Mouse (Mus musculus): ENCODE data around the gene Rai1. TPM values are rescaled to one million over a fixed set of nuclear protein-coding genes. Genes with fewer than 3 reads are reported as not detected.

Rai1 gene
- polyA plus RNA-seq, 1 experiment from 2014 or later, result 31.2 TPM

GRCm38 (mm10) chr11:60173606-60174184, 68.9 kb downstream of the Rai1 start:
- 65% methylated on average over 10 of the region's 10 CpGs for WGBS
- no peak for DNase-seq (ENCODE audit: low spot score)
- Histone ChIP-seq H3K36me3 (ENCODE audit: control insufficient read depth, insufficient read depth, low read length) (peaks cover 15% of the 10 kb centered on the region; the same call in 1 of the 2 replicates), H3K27me3 (replicated peaks; ENCODE audit: control insufficient read depth, insufficient read depth, low read length) (no peaks in the 10 kb centered on the region), H3K4me2 (ENCODE audit: low read length) (no peak overlapping the region), H3K27ac (ENCODE audit: low read depth) (no peak overlapping the region), H3K4me3 (ENCODE audit: low read depth, low read length) (no peak overlapping the region), H3K4me1 (replicated peaks; ENCODE audit: control insufficient read depth, insufficient read depth, low read length) (peaks cover 61% of the 10 kb centered on the region), H3K9me3 (ENCODE audit: control insufficient read depth, low read length) (no peaks in the 10 kb centered on the region), H3K9ac (ENCODE audit: low read length) (no peak overlapping the region)
- ATAC-seq (replicated peaks; ENCODE audit: low FRiP score, low TSS enrichment, low read depth), result no peak

GRCm38 (mm10) chr11:60175371-60176181, 70.8 kb downstream of the Rai1 start:
- WGBS, result under 1% methylated on average over 61 of the region's 66 CpGs
- peak overlapping the region; percentile 57 for H3K4me3 ChIP-seq (ENCODE audit: low read depth, low read length)
- H3K9me3 ChIP-seq (ENCODE audit: control insufficient read depth, low read length), result no peaks in the 10 kb centered on the region
- DNase-seq (ENCODE audit: low spot score), result peak; percentile 81
- ATAC-seq (replicated peaks; ENCODE audit: low FRiP score, low TSS enrichment, low read depth), result peak; percentile 37
- peak overlapping the region; percentile 65 for H3K9ac ChIP-seq (ENCODE audit: low read length)
- H3K4me2 ChIP-seq (ENCODE audit: low read length), result peak overlapping the region; percentile 99
- peaks cover 67% of the 10 kb centered on the region for H3K4me1 ChIP-seq (replicated peaks; ENCODE audit: control insufficient read depth, insufficient read depth, low read length)
- H3K36me3 ChIP-seq (ENCODE audit: control insufficient read depth, insufficient read depth, low read length), result peaks cover 15% of the 10 kb centered on the region; the same call in 1 of the 2 replicates
- H3K27ac ChIP-seq (ENCODE audit: low read depth), result peak overlapping the region; percentile 88
- H3K27me3 ChIP-seq (replicated peaks; ENCODE audit: control insufficient read depth, insufficient read depth, low read length), result no peaks in the 10 kb centered on the region

DNA sequence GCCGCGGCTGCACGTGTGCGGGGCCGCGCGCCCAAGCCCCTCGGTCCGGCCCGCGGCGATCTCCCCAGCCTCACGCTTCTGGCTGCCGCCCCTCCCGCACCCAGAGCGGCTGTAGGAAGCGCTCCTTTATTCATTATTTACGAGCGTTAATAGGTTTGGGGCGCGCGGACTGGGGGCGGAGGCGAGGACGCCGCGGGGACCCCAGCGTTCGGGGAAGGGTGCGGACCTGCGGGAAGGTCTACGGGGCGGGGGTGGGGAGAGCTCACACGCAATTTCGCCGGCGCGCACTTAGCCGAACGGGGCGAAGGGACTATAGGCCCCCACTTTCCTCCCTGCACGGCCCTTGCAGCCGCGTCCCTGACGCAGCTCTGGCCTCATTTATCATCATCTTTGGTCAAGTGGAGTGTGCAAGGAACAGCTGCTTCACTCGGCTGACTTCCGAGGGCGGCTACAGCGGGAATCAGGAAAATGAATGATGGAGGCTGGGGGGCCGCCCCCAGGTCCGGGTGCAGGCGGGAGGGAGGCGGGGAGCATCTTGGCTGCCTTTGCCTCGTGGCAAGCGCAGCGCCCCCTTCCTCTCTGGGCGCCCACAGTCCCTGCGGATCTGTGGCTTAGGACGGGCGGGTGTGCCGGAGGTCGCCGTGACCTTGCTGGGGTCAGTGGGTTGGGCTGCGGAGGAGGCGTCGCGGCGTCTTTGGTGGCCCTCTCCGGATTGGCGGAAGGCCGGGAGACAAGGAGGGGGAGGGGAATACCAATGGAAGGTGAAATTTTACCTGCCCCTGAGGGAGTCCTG, 71.6 kb downstream of the Rai1 start:
- WGBS, result 2% methylated on average over 71 of the region's 71 CpGs
- peak overlapping the region; percentile 99 for H3K4me2 ChIP-seq (ENCODE audit: low read length)
- peak overlapping the region; percentile 57 for H3K4me3 ChIP-seq (ENCODE audit: low read depth, low read length)
- peaks cover 15% of the 10 kb centered on the region; the same call in 1 of the 2 replicates for H3K36me3 ChIP-seq (ENCODE audit: control insufficient read depth, insufficient read depth, low read length)
- H3K9me3 ChIP-seq (ENCODE audit: control insufficient read depth, low read length), result no peaks in the 10 kb centered on the region
- peaks cover 75% of the 10 kb centered on the region for H3K4me1 ChIP-seq (replicated peaks; ENCODE audit: control insufficient read depth, insufficient read depth, low read length)
- H3K27ac ChIP-seq (ENCODE audit: low read depth), result peak overlapping the region; percentile 88
- peak overlapping the region; percentile 65 for H3K9ac ChIP-seq (ENCODE audit: low read length)
- peak; percentile 86 for DNase-seq (ENCODE audit: low spot score)
- ATAC-seq (replicated peaks; ENCODE audit: low FRiP score, low TSS enrichment, low read depth), result peak; percentile 50
- no peaks in the 10 kb centered on the region for H3K27me3 ChIP-seq (replicated peaks; ENCODE audit: control insufficient read depth, insufficient read depth, low read length)

- Histone ChIP-seq H3K27ac (ENCODE audit: low read depth) (peak overlapping the region; percentile 88), H3K27me3 (replicated peaks; ENCODE audit: control insufficient read depth, insufficient read depth, low read length) (no peaks in the 10 kb centered on the region), H3K36me3 (ENCODE audit: control insufficient read depth, insufficient read depth, low read length) (peaks cover 15% of the 10 kb centered on the region; the same call in 1 of the 2 replicates), H3K4me1 (replicated peaks; ENCODE audit: control insufficient read depth, insufficient read depth, low read length) (peaks cover 77% of the 10 kb centered on the region), H3K9me3 (ENCODE audit: control insufficient read depth, low read length) (no peaks in the 10 kb centered on the region), H3K4me2 (ENCODE audit: low read length) (peak overlapping the region; percentile 99), H3K9ac (ENCODE audit: low read length) (peak overlapping the region; percentile 65), H3K4me3 (ENCODE audit: low read depth, low read length) (peak overlapping the region; percentile 57)
- peak; percentile 80 for DNase-seq (ENCODE audit: low spot score)
- WGBS, result 1% methylated on average over 42 of the region's 42 CpGs
- peak; percentile 6; the same call in 1 of the 2 replicates for ATAC-seq (replicated peaks; ENCODE audit: low FRiP score, low TSS enrichment, low read depth)
Observed at GRCm38 (mm10) chr11:60176975-60177657, 72.3 kb downstream of the Rai1 start.

DNA sequence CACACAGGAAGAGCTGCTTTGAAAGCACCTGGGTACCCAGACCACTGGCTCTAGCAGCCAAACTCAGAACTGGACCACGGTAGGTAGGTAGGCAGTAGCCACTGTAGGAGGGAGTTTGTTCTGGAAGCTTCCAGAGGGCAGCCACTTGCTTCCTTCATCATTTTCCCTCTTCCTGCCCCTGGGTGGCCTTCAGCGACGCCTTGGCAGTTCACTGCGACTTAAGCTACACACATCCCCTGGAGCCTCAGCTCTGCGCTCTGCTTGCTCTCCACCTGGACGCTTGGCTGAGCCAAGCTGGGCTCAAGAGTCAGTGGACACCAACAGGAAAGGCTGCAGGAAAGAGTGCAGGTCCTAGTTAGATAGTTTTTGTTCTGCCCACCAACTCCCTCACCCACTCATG, 73.2 kb downstream of the Rai1 start:
- peaks cover 80% of the 10 kb centered on the region for H3K4me1 ChIP-seq (replicated peaks; ENCODE audit: control insufficient read depth, insufficient read depth, low read length)
- no peak overlapping the region for H3K4me3 ChIP-seq (ENCODE audit: low read depth, low read length)
- peak overlapping the region; percentile 99 for H3K4me2 ChIP-seq (ENCODE audit: low read length)
- peaks cover 15% of the 10 kb centered on the region; the same call in 1 of the 2 replicates for H3K36me3 ChIP-seq (ENCODE audit: control insufficient read depth, insufficient read depth, low read length)
- no peaks in the 10 kb centered on the region for H3K27me3 ChIP-seq (replicated peaks; ENCODE audit: control insufficient read depth, insufficient read depth, low read length)
- peak overlapping the region; percentile 88; the same call in 1 of the 2 replicates for H3K27ac ChIP-seq (ENCODE audit: low read depth)
- H3K9ac ChIP-seq (ENCODE audit: low read length), result no peak overlapping the region
- no peaks in the 10 kb centered on the region for H3K9me3 ChIP-seq (ENCODE audit: control insufficient read depth, low read length)
- no peak for DNase-seq (ENCODE audit: low spot score)
- 32% methylated on average over 6 of the region's 6 CpGs for WGBS
- no peak for ATAC-seq (replicated peaks; ENCODE audit: low FRiP score, low TSS enrichment, low read depth)

DNA sequence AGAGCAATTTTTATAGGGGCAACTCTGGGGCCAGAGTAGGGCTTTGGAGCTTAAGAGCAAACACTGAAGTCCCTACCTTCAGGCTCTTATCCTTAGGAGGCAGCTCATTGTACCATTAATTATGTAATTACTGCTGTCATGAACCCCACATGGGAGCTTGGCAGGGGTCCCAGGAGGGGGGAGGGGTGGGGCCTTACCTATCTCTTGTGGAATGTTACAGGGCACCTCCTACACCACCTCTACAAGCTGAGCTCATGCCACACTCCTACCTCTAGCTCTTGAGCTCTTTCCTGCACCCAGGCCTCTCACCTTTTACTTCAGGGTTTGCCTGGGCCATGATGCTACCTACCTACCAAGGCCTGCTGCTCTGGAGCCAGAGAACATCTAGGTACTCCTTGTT, 73.7 kb downstream of the Rai1 start:
- H3K4me1 ChIP-seq (replicated peaks; ENCODE audit: control insufficient read depth, insufficient read depth, low read length), result peaks cover 82% of the 10 kb centered on the region
- no peaks in the 10 kb centered on the region for H3K27me3 ChIP-seq (replicated peaks; ENCODE audit: control insufficient read depth, insufficient read depth, low read length)
- H3K9ac ChIP-seq (ENCODE audit: low read length), result no peak overlapping the region
- 0 out of 2 replicates have a peak overlapping the region, but pooled peaks have one; percentile 99 for H3K4me2 ChIP-seq (ENCODE audit: low read length)
- DNase-seq (ENCODE audit: low spot score) (peak; percentile 75), ATAC-seq (replicated peaks; ENCODE audit: low FRiP score, low TSS enrichment, low read depth) (no peak)
- no peak overlapping the region for H3K27ac ChIP-seq (ENCODE audit: low read depth)
- H3K36me3 ChIP-seq (ENCODE audit: control insufficient read depth, insufficient read depth, low read length), result peaks cover 10% of the 10 kb centered on the region; the same call in 1 of the 2 replicates
- H3K4me3 ChIP-seq (ENCODE audit: low read depth, low read length), result no peak overlapping the region
- H3K9me3 ChIP-seq (ENCODE audit: control insufficient read depth, low read length), result no peaks in the 10 kb centered on the region

GRCm38 (mm10) chr11:60182116-60182670, 77.4 kb downstream of the Rai1 start:
- peak overlapping the region; percentile 45 for H3K27ac ChIP-seq (ENCODE audit: low read depth)
- no peak for ATAC-seq (replicated peaks; ENCODE audit: low FRiP score, low TSS enrichment, low read depth)
- H3K9ac ChIP-seq (ENCODE audit: low read length), result no peak overlapping the region
- no peaks in the 10 kb centered on the region for H3K27me3 ChIP-seq (replicated peaks; ENCODE audit: control insufficient read depth, insufficient read depth, low read length)
- DNase-seq (ENCODE audit: low spot score), result no peak
- no peak overlapping the region for H3K4me3 ChIP-seq (ENCODE audit: low read depth, low read length)
- H3K4me1 ChIP-seq (replicated peaks; ENCODE audit: control insufficient read depth, insufficient read depth, low read length), result peaks cover 78% of the 10 kb centered on the region
- H3K9me3 ChIP-seq (ENCODE audit: control insufficient read depth, low read length), result no peaks in the 10 kb centered on the region
- no peak overlapping the region for H3K4me2 ChIP-seq (ENCODE audit: low read length)
- 79% methylated on average over 12 of the region's 12 CpGs for WGBS
- H3K36me3 ChIP-seq (ENCODE audit: control insufficient read depth, insufficient read depth, low read length), result peaks cover 31% of the 10 kb centered on the region

DNA sequence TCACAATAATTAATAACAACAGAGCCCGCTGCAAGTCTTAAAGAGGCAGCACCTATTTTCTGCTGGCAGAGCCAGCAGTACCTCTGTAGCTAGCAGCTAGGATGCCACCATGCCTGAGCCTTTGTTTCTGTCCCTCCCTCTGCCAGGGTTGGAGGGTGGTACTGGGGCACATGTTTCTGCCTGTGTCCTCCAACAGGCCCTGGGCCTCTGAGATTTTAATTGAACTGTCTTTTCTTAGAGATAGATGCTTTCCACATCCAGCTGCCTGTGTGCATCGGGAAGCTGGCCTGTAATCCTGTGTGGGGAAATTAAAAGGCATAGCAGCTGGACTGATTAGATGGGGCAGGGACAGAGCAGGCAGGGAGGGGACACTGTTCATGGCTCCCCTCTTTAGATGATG, 77.9 kb downstream of the Rai1 start:
- Histone ChIP-seq H3K4me3 (ENCODE audit: low read depth, low read length) (no peak overlapping the region), H3K36me3 (ENCODE audit: control insufficient read depth, insufficient read depth, low read length) (peaks cover 37% of the 10 kb centered on the region), H3K27ac (ENCODE audit: low read depth) (peak overlapping the region; percentile 38; the same call in 1 of the 2 replicates), H3K9me3 (ENCODE audit: control insufficient read depth, low read length) (no peaks in the 10 kb centered on the region), H3K4me1 (replicated peaks; ENCODE audit: control insufficient read depth, insufficient read depth, low read length) (peaks cover 73% of the 10 kb centered on the region), H3K9ac (ENCODE audit: low read length) (no peak overlapping the region), H3K27me3 (replicated peaks; ENCODE audit: control insufficient read depth, insufficient read depth, low read length) (no peaks in the 10 kb centered on the region), H3K4me2 (ENCODE audit: low read length) (no peak overlapping the region)
- WGBS, result 54% methylated on average over 2 of the region's 2 CpGs
- ATAC-seq (replicated peaks; ENCODE audit: low FRiP score, low TSS enrichment, low read depth), result no peak
- DNase-seq (ENCODE audit: low spot score), result no peak

Measured in intestine, embryonic 14.5 days (tissue).